Mouse (Mus musculus): ENCODE data around the gene Gm49396. TPM values are rescaled to one million over a fixed set of nuclear protein-coding genes. Genes with fewer than 3 reads are reported as not detected.

The Gm49396 gene
- 2.9 and 3.7 TPM in 2 replicates for total RNA-seq (2014; rRNA removed)
- 6.4 and 7.0 TPM in 2 replicates for polyA plus RNA-seq (2015; fragmentation: Nextera tagmentation; extraction: Ambion mirVana)

DNA sequence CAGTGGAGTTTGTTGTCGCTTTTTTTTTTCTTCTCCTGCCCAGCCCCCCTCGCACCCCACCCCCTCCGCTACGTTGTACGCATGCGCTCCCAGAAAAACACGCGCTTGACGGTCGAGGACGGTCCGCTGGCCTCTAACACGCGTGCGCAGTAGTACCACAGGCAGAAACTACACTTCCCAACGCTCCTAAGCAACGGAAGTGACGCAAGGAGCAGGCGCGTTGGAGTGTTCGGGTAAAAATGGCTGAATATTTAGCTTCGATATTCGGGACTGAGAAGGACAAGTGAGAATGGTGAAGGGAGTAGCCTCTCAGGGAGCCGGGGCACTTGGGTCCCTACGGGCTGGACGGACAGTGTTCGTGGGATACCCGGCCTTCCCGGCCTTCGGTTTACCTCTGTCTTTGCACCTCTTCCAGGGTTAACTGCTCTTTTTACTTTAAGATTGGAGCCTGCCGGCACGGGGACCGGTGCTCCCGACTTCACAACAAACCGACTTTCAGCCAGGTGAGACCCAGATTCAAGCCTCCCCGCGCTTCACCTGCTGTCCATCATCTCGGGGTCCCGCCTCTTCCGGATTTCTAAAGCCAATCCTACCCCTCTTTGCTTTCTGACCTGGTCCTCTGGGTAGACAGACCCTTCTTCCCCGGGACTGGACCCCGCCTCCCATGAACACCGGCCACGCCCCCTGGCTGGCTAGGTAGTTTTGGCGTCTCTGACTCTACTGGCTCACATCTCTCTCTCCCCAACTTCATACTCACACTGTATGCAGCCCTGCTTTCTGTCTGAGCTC, at the start of gene Gm49396, which contains the start of the genes U2af1l4 and Psenen:
TSS of gene Gm49396 (plus strand) at position 228 of the 789 bp plus-strand sequence.
TSS of gene U2af1l4 (plus strand) at position 185 of the 789 bp plus-strand sequence.
TSS of gene Psenen (minus strand) at position 511 of the 789 bp plus-strand sequence.
- H3K4me3 ChIP-seq (ENCODE audit: low read length): peak within 1 kb of the TSS; percentile 63
- peak within 1 kb of the TSS; percentile 90 for H3K4me2 ChIP-seq (ENCODE audit: low read depth, low read length)
- H3K4me1 ChIP-seq (ENCODE audit: insufficient read depth, low read length): peaks cover 8% of the 10 kb centered on the region
- 0 out of 2 replicates have a peak, but pooled peaks have one; percentile 9 for TF ChIP-seq CTCF (IDR thresholded peaks at IDR 0.05; ENCODE audit: low read depth)
- peak within 1 kb of the TSS; percentile 65 for H3K9ac ChIP-seq (replicated peaks; ENCODE audit: low read length)
- DNase-seq (ENCODE audit: low spot score): peak; percentile 99
- peak within 1 kb of the TSS; percentile 89 for H3K27ac ChIP-seq
- peak; percentile 87 for ATAC-seq
- H3K9me3 ChIP-seq (ENCODE audit: low read length): no peaks in the 10 kb centered on the region
- H3K27me3 ChIP-seq (ENCODE audit: insufficient read depth, low read length): no peaks in the 10 kb centered on the region
- H3K36me3 ChIP-seq (ENCODE audit: insufficient read depth, low read length): peaks cover 26% of the 10 kb centered on the region
- WGBS: under 1% methylated on average over 45 of the region's 45 CpGs

GRCm38 (mm10) chr7:30515003-30515760, 48.0 kb upstream of the Gm49396 start:
- 60% methylated on average over 24 of the region's 24 CpGs for WGBS
- no peak for TF ChIP-seq CTCF (IDR thresholded peaks at IDR 0.05; ENCODE audit: low read depth)
- Histone ChIP-seq H3K36me3 (ENCODE audit: insufficient read depth, low read length) (no peaks in the 10 kb centered on the region), H3K4me1 (ENCODE audit: insufficient read depth, low read length) (0 out of 2 replicates have a peak, but pooled peaks cover 2% of the 10 kb centered on the region), H3K4me2 (ENCODE audit: low read depth, low read length) (no peak overlapping the region), H3K27ac (no peak overlapping the region), H3K9ac (replicated peaks; ENCODE audit: low read length) (no peak overlapping the region), H3K4me3 (ENCODE audit: low read length) (no peak overlapping the region), H3K27me3 (ENCODE audit: insufficient read depth, low read length) (no peaks in the 10 kb centered on the region), H3K9me3 (ENCODE audit: low read length) (no peaks in the 10 kb centered on the region)
- ATAC-seq (no peak), DNase-seq (ENCODE audit: low spot score) (no peak)

GRCm38 (mm10) chr7:30518325-30518724, 44.8 kb upstream of the Gm49396 start:
- H3K4me3 ChIP-seq (ENCODE audit: low read length): no peak overlapping the region
- no peak for DNase-seq (ENCODE audit: low spot score)
- 0 out of 2 replicates have a peak, but pooled peaks cover 4% of the 10 kb centered on the region for H3K4me1 ChIP-seq (ENCODE audit: insufficient read depth, low read length)
- WGBS: 49% methylated on average over 8 of the region's 8 CpGs
- no peak overlapping the region for H3K9ac ChIP-seq (replicated peaks; ENCODE audit: low read length)
- H3K27me3 ChIP-seq (ENCODE audit: insufficient read depth, low read length): no peaks in the 10 kb centered on the region
- no peak for ATAC-seq
- H3K36me3 ChIP-seq (ENCODE audit: insufficient read depth, low read length): 0 out of 2 replicates have a peak, but pooled peaks cover 2% of the 10 kb centered on the region
- H3K9me3 ChIP-seq (ENCODE audit: low read length): no peaks in the 10 kb centered on the region
- TF ChIP-seq CTCF (IDR thresholded peaks at IDR 0.05; ENCODE audit: low read depth): 0 out of 2 replicates have a peak, but pooled peaks have one; percentile 10
- H3K4me2 ChIP-seq (ENCODE audit: low read depth, low read length): no peak overlapping the region
- H3K27ac ChIP-seq: no peak overlapping the region

DNA sequence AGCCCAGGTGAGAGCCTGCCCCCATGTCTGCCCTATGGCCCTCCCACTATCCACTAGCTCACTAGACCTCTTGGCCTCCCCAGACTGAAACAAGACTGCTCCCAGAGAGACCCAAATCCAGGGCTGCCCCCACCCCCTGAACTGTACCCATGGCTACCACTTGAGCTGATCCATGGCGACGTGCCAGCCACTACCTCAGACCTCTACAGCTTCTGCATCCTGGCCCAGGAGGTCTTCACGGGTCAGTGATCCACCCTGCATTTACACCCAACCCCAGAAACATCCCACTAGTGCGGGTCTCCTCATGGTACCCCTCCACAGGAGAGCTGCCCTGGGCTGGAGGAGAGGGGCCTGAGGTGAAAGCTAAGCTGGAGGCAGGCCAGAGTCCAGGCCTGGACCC, 42.7 kb upstream of the Gm49396 start:
- Histone ChIP-seq H3K4me1 (ENCODE audit: insufficient read depth, low read length) (0 out of 2 replicates have a peak, but pooled peaks cover 4% of the 10 kb centered on the region), H3K27ac (no peak overlapping the region; the same call in 1 of the 2 replicates), H3K36me3 (ENCODE audit: insufficient read depth, low read length) (peaks cover 16% of the 10 kb centered on the region), H3K4me3 (ENCODE audit: low read length) (no peak overlapping the region), H3K9ac (replicated peaks; ENCODE audit: low read length) (no peak overlapping the region), H3K4me2 (ENCODE audit: low read depth, low read length) (no peak overlapping the region), H3K9me3 (ENCODE audit: low read length) (no peaks in the 10 kb centered on the region), H3K27me3 (ENCODE audit: insufficient read depth, low read length) (no peaks in the 10 kb centered on the region)
- DNase-seq (ENCODE audit: low spot score) (peak; percentile 37), ATAC-seq (peak; percentile 10; the same call in 1 of the 2 replicates)
- WGBS: 44% methylated on average over 4 of the region's 4 CpGs
- no peak for TF ChIP-seq CTCF (IDR thresholded peaks at IDR 0.05; ENCODE audit: low read depth)

GRCm38 (mm10) chr7:30520856-30521255, 42.3 kb upstream of the Gm49396 start:
- 0 out of 2 replicates have a peak, but pooled peaks cover 4% of the 10 kb centered on the region for H3K4me1 ChIP-seq (ENCODE audit: insufficient read depth, low read length)
- WGBS: 40% methylated on average over 5 of the region's 5 CpGs
- no peak overlapping the region for H3K4me2 ChIP-seq (ENCODE audit: low read depth, low read length)
- H3K4me3 ChIP-seq (ENCODE audit: low read length): no peak overlapping the region
- no peaks in the 10 kb centered on the region for H3K9me3 ChIP-seq (ENCODE audit: low read length)
- no peak for TF ChIP-seq CTCF (IDR thresholded peaks at IDR 0.05; ENCODE audit: low read depth)
- peaks cover 17% of the 10 kb centered on the region for H3K36me3 ChIP-seq (ENCODE audit: insufficient read depth, low read length)
- peak overlapping the region; percentile 46; the same call in 1 of the 2 replicates for H3K27ac ChIP-seq
- ATAC-seq (no peak), DNase-seq (ENCODE audit: low spot score) (no peak)
- H3K9ac ChIP-seq (replicated peaks; ENCODE audit: low read length): no peak overlapping the region
- H3K27me3 ChIP-seq (ENCODE audit: insufficient read depth, low read length): no peaks in the 10 kb centered on the region

DNA sequence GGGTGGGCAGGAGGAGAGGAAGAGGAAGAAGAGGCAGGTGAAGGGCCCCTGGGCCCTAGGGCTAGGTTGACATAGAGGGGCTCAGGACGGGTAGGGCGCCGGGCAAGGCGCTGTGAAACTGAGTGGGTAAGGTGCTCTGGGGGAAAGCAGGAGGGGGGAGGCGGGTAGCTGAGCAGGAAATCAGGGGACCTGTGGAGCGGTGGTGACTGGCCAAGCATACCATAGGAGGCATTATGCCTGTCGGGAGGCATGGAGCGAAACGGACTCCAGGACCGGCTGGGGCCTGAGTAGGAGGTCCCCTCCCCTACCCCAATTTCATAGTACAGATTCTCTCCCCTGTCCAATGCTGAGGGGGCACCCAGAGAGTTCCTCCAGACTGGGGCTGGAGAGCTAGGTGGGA, 40.3 kb upstream of the Gm49396 start:
- Histone ChIP-seq H3K4me3 (ENCODE audit: low read length) (no peak overlapping the region), H3K4me1 (ENCODE audit: insufficient read depth, low read length) (0 out of 2 replicates have a peak, but pooled peaks cover 4% of the 10 kb centered on the region), H3K36me3 (ENCODE audit: insufficient read depth, low read length) (peaks cover 37% of the 10 kb centered on the region), H3K27me3 (ENCODE audit: insufficient read depth, low read length) (no peaks in the 10 kb centered on the region), H3K27ac (no peak overlapping the region), H3K4me2 (ENCODE audit: low read depth, low read length) (no peak overlapping the region), H3K9ac (replicated peaks; ENCODE audit: low read length) (no peak overlapping the region), H3K9me3 (ENCODE audit: low read length) (no peaks in the 10 kb centered on the region)
- ATAC-seq (no peak), DNase-seq (ENCODE audit: low spot score) (no peak)
- TF ChIP-seq CTCF (IDR thresholded peaks at IDR 0.05; ENCODE audit: low read depth): no peak
- 77% methylated on average over 10 of the region's 10 CpGs for WGBS

Data from hindbrain, postnatal 0 days (tissue).